Mouse (Mus musculus): ENCODE measurements around the gene Mansc1. TPM values are rescaled to one million over a fixed set of nuclear protein-coding genes. Genes with fewer than 3 reads are reported as not detected.
"Not testable (repeated sequence)": the region's sequence is repeated elsewhere in the genome, so short reads cannot be mapped to it uniquely, and the experiment has no call there.

Mansc1 gene
- 1 to 10 TPM; 5.5 to 7.4 TPM for total RNA-seq (2021)
- long read RNA-seq, experiment 1, partial matches to known transcripts: 0 of 5 reads
- long read RNA-seq, experiment 1, other reads (novel, unspliced or antisense): 1 of 5 reads
- long read RNA-seq, experiment 2, transcript Mansc1-201 (4 exons, 2,376 nt): major isoform, 9 of 12 reads
- long read RNA-seq, experiment 2, partial matches to known transcripts: 0 of 12 reads
- long read RNA-seq, experiment 2, other reads (novel, unspliced or antisense): 3 of 12 reads

DNA sequence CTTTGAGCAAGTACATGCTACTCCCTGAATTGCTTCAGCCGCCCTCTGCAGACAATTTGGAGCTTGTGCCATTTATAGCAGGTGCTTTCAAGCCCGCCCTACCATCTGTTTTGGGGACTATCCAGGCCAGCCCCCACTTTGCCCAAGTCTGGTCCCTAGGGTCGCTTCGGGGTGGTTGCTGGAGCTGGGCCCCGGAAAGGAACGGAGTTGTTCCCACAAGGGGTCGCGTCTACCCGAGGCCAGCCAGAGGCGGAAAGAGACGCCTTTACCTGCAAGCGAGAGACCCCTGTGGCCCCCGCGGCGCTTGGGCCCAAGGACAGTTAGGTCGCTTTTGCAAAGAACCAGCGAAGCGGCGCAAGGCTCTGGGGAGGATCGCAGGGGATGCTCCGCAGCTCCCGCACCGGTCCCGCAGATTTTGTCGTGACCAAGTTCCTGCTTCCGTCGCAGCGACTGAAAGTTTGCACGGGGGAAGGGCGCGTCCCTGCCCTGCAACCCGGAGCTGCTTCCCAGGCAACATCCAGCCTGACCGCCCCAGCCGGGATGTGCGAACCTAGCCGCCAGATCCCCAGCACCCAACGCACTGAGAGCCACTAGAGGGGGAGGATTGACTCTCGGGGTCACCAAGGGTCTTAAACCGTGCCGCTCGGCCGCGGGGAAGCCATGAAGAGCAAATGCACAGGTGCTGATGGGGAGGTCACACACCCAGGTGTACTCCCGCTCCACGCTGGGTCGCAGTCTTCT lies at the start of gene Mansc1:
TSS of gene Mansc1 (minus strand) at position 542 of the 741 bp plus-strand sequence.
- peak; percentile 57 to 69 for DNase-seq
- intact Hi-C loops (cut with DNase I): no loop called here

DNA sequence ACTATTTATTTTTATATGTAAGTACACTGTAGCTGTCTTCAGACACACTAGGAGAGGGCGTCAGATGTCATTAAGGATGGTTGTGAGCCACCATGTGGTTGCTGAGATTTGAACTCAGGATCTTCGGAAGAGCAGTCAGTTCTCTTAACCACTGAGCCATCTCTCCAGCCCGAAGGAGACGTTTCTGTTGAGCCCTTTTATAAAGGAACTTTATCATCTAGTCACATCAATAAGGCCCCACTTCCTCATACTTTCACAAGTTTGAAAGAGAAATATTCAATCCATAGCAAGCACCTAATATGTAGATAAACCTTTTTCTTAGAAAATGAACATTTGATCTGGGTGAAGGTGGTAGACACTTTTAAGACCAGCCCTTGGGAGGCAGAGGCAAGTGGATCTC lies 47.0 kb upstream of the Mansc1 start:
- intact Hi-C loops (cut with DNase I); DNase-seq: not testable (repeated sequence)

- no peak for DNase-seq
- intact Hi-C loops (cut with DNase I): no loop called here
These were observed 45.7 kb upstream of the Mansc1 start for GRCm38 (mm10) chr6:134678037-134678436.

DNA sequence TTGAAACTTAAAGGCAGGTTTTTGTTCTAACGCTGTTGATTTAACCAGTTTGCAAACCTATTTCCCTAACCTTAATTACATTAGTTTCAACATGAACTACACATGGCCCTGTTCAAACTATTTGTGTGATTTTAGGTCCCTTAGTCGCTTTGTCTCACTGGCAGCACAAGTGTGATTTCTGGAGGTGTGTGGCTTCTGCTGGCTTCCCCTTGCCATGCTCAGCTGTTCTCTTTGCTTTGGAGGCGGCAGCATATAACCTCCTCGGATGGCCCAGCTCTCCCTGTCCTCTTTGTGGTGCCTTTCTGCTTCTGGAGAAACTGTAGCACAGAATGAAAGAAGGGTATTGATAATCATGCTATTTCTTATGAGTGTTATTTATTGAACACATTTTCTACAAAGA lies 45.2 kb upstream of the Mansc1 start:
- DNase-seq: no peak
- intact Hi-C loops (cut with DNase I): no loop called here

DNA sequence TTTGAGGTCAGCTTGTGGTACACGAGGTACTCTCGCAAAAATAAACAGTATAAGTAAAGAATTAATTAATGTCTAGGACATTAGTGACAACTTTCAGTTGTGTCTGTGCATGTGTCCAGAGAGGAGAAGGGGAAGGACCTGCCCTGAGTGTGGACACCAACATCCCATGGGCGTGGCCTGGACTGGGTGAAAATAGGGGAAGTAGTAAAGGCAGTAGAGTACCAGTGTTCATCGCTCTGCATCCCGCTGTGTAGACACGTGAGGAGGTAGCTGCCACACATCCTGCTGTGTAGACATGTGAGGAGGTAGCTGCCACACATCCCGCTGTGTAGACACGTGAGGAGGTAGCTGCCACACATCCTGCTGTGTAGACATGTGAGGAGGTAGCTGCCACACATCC lies 41.4 kb upstream of the Mansc1 start:
- DNase-seq: not testable (repeated sequence)
- intact Hi-C loops (cut with DNase I): loop anchor here (5.0 kb wide), 1 partner anchor 44 kb away; no protein-coding TSS in a partner anchor

- intact Hi-C loops (cut with DNase I): loop anchor here (5.0 kb wide), 1 partner anchor 46 kb away; no protein-coding TSS in a partner anchor
- peak; percentile 57 to 62 for DNase-seq
These were observed 38.7 kb upstream of the Mansc1 start for GRCm38 (mm10) chr6:134670881-134671411.

GRCm38 (mm10) chr6:134669179-134669865 lies 37.0 kb upstream of the Mansc1 start:
- intact Hi-C loops (cut with DNase I): no loop called here
- no peak for DNase-seq

GRCm38 (mm10) chr6:134668519-134668918 lies 36.2 kb upstream of the Mansc1 start:
- DNase-seq: no peak
- intact Hi-C loops (cut with DNase I): no loop called here

DNA sequence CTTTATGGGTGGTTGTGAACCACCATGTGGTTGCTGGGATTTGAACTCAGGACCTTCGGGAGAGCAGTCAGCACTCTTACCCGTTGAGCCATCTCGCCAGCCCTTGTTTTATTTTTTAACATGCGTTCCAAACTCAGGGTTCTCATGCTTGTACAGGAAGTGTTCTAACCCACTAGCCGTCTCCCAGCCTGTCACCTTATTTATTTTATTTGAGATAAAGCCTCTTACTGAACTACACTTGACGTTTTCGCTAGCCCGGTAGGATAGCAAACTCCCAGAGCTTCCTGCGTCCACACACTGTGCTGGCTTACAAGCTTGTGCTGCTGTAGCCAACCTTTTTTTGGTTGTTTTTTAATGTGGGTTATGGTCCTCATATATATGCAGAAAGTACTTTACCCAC lies 33.5 kb upstream of the Mansc1 start:
- no peak for DNase-seq

GRCm38 (mm10) chr6:134664573-134664972 lies 32.3 kb upstream of the Mansc1 start:
- no peak for DNase-seq
- intact Hi-C loops (cut with DNase I): no loop called here

More for the DNA sequence above, 33.5 kb upstream of the Mansc1 start:
- intact Hi-C loops (cut with DNase I): no loop called here

- DNase-seq: no peak
- intact Hi-C loops (cut with DNase I): no loop called here
These were observed 28.6 kb upstream of the Mansc1 start for GRCm38 (mm10) chr6:134660714-134661406.

GRCm38 (mm10) chr6:134659108-134659958 lies 27.0 kb upstream of the Mansc1 start:
- DNase-seq: peak; percentile 46 to 64
- intact Hi-C loops (cut with DNase I): loop anchor here (1.0 to 5.0 kb wide), 4 partner anchors 135 to 288 kb away; no protein-coding TSS in a partner anchor

- intact Hi-C loops (cut with DNase I): loop anchor here (5.0 kb wide), 1 partner anchor 291 kb away; no protein-coding TSS in a partner anchor
- no peak for DNase-seq
These were observed 24.2 kb upstream of the Mansc1 start for GRCm38 (mm10) chr6:134656527-134656926.

- no peak for DNase-seq
- intact Hi-C loops (cut with DNase I): no loop called here
These were observed 16.1 kb upstream of the Mansc1 start for GRCm38 (mm10) chr6:134648356-134648755.

DNA sequence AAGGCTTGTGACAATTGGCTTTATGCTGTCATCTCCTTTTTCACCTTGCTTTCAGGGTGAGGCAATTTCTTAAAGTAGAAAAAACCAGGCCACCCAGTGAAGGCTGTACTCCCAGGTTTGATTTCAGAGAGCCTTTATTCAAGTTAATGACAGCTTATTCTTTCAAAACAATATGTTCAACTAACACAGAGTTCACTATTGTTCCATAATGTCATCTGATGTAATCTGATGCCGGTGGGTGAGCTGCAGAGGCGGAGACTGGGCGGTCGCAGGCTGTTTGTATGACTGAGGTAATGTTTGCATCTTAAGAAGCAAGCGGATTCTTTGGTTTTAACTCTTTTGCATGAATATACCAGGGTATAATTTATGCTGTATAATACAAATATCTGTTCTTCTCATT lies 15.3 kb upstream of the Mansc1 start:
- intact Hi-C loops (cut with DNase I): no loop called here
- DNase-seq: no peak

- DNase-seq: no peak
- intact Hi-C loops (cut with DNase I): no loop called here
These were observed 14.5 kb upstream of the Mansc1 start for GRCm38 (mm10) chr6:134646835-134647234.

DNA sequence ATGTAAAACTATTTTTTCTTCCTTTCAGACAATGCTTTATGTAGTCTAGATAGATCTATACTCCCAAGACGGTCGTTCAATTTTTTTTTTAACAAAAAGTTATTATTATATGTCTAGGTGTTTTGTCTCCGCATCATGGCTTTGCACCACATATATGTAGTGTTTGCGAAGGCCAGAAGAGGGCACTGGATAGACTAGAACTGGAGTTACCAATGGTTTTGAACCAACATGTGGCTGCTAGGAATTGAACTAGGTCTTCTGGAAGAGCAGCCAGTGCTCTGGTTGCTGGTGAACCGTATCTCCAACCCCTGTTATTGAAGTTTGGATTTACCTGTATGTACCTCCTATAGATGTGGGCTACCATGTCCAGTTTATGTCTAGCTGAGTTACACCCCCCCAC lies 11.0 kb upstream of the Mansc1 start:
- intact Hi-C loops (cut with DNase I): loop anchor here (5.0 kb wide), 1 partner anchor 36 kb away; no protein-coding TSS in a partner anchor
- no peak for DNase-seq

DNA sequence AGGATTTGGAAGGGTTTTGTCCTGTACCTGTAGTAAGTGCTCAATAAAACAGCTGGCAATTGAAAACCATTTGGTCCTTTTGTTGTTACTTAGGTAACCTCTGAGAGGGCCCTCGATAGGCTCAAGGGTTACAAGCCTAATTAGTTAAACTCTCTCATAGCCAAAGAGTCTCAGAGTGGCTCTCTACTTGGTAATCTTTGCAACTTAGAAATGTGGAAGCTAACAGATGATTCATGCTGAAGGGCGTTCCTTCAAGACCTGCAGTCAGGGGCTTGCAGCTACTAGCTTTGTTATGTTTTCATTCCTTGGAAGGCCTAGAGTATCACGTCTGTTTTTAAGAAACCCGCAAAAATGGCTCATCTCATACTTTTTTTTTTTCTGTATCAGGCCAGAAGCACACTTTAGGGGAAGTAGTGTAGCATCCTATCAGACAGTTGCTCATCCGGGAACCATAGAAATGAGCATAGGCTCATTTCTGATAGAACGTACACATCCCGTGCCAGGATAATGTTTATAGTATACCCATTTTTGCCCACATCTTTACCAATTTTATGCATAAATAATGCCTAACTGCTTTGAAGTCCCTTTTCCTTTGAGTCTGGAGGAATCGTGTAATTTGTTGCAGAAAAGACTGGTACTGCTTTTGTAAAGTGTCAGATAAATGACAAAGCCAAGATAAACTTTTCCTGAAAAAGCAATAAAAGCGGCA lies 9.6 kb upstream of the Mansc1 start:
- intact Hi-C loops (cut with DNase I): loop anchor here (2.0 to 5.0 kb wide), 2 partner anchors 25 to 35 kb away; no protein-coding TSS in a partner anchor
- DNase-seq: no peak

Measured in heart, postnatal 14 days (tissue).